Mouse (Mus musculus): Measurements from ENCODE around the gene Eif1ax. TPM values are rescaled to one million over a fixed set of nuclear protein-coding genes. Genes with fewer than 3 reads are reported as not detected.

The Eif1ax gene
- polyA plus RNA-seq, 1 experiment from 2014 or later = 103 TPM

Other genes with a start within 250 kb of the Eif1ax start
- 3.1 and 4.2 TPM in 2 replicates for gene Rps6ka3, start 161.9 kb upstream of the Eif1ax start, polyA plus RNA-seq (2015; fragmentation: Nextera tagmentation; extraction: Ambion mirVana)
- 44.2 and 47.0 TPM in 2 replicates for gene Map7d2, start 42.4 kb downstream of the Eif1ax start, polyA plus RNA-seq (2015; fragmentation: Nextera tagmentation; extraction: Ambion mirVana)
- gene Bclaf3, start 154.5 kb downstream of the Eif1ax start, polyA plus RNA-seq (2015; fragmentation: Nextera tagmentation; extraction: Ambion mirVana) = 22.7 and 26.3 TPM in 2 replicates